Mouse (Mus musculus) heart, embryonic 13.5 days (tissue): ENCODE results near the gene St8sia1. TPM values are rescaled to one million over a fixed set of nuclear protein-coding genes. Genes with fewer than 3 reads are reported as not detected.
A peak's percentile ranks its signal among the peaks of the same experiment; 100 is the strongest.

Source experiments
- ATAC-seq: fragments of 200-750 bp; cut with Nextera tagmentation; 2 replicates; pipeline ENCODE4 v1.8.0; 2017; ENCODE audit warnings: moderate TSS enrichment; ENCODE audit not compliant: insufficient number of reproducible peaks, low FRiP score, low TSS enrichment; ENCODE audit errors: extremely low read depth
- H3K27ac ChIP-seq: fragments of 300-500 bp; sonication (generic); replicated peaks from 2 replicates; pipeline ENCODE4 v1.5.1; 2015; ENCODE audit warnings: moderate library complexity, mild to moderate bottlenecking, inconsistent platforms
- H3K27me3 ChIP-seq: fragments of 300-500 bp; sonication (generic); replicated peaks from 2 replicates; pipeline ENCODE4 v1.6.1; 2015; ENCODE audit warnings: mild to moderate bottlenecking, inconsistent platforms
- H3K36me3 ChIP-seq: fragments of 300-500 bp; sonication (generic); 2 replicates; pipeline ENCODE4 v1.6.1; 2015; ENCODE audit warnings: mild to moderate bottlenecking, inconsistent platforms
- H3K4me1 ChIP-seq: fragments of 300-500 bp; sonication (generic); 2 replicates; pipeline ENCODE4 v1.6.1; 2015; ENCODE audit warnings: inconsistent platforms
- H3K4me2 ChIP-seq: fragments of 300-500 bp; sonication (generic); 2 replicates; pipeline ENCODE4 v1.6.1; 2015; ENCODE audit warnings: inconsistent platforms, mild to moderate bottlenecking, moderate library complexity
- H3K4me3 ChIP-seq: fragments of 300-500 bp; sonication (generic); 2 replicates; pipeline ENCODE4 v1.5.1; 2015; ENCODE audit warnings: moderate library complexity, mild to moderate bottlenecking, inconsistent platforms
- H3K9ac ChIP-seq: fragments of 300-500 bp; sonication (generic); 2 replicates; pipeline ENCODE4 v1.6.1; 2015; ENCODE audit warnings: inconsistent platforms, mild to moderate bottlenecking, moderate library complexity
- H3K9me3 ChIP-seq: fragments of 300-500 bp; sonication (generic); 2 replicates; pipeline ENCODE4 v1.6.1; 2016; ENCODE audit warnings: inconsistent platforms
- WGBS: fragments of 180-500 bp; shearing (Covaris S2); methylation state at CpG from one replicate; pipeline ENCODE4 v1.1.7; 2015; ENCODE audit warnings: mixed read lengths; 5-methylcytosine and 5-hydroxymethylcytosine counted together
- polyA plus RNA-seq: library from polyadenylated mRNA; unstranded; fragments of >200 nt; fragmentation: Nextera tagmentation; extraction: Ambion mirVana; gene quantifications from 2 replicates; pipeline ENCODE4 v1.2.1, GENCODE M21; 2015

St8sia1 gene
- polyA plus RNA-seq, 1 experiment from 2014 or later, result 2.0 TPM

DNA sequence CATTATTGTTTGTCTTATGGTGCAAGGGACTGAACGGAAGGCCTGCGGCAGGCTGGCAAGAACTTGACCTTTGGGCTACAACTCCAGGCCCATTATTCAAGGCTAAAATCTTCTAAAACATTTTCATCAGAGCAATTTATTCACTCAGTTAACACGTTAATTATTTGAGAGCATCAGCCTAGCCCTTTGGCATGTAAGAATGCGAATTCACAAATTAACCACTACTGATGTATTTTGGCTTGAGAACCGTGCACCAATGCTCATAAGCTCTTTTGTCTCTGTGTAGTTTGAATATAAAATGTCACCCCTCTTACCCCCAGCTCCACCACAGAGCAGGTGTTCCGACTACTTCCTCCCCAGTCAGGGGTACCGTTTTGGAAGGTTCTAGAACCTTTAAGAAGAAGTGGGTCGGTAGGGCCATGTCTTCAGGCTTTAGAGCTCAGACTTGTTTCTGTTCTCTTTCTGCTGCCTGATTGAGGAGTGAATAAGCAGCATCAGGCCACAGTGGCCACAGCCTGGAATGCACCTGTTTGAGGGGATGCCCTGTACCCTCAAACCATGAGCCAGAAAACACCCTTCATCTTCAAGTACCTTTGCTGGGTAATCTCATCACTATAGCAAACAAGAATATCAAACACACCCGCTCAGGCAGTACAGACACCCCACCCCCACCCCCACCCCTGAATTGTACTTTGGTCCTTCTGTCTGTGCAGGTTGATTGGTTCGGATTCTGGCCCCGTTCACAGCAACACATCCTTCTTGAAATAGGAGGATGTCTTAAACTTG, 22.5 kb downstream of the St8sia1 start:
- no peak for ATAC-seq
- H3K9ac ChIP-seq, result no peak overlapping the region
- H3K27ac ChIP-seq, result no peak overlapping the region
- H3K27me3 ChIP-seq, result no peaks in the 10 kb centered on the region
- H3K4me2 ChIP-seq, result no peak overlapping the region
- peaks cover 9% of the 10 kb centered on the region; the same call in 1 of the 2 replicates for H3K4me1 ChIP-seq
- H3K4me3 ChIP-seq, result no peak overlapping the region
- no peaks in the 10 kb centered on the region for H3K36me3 ChIP-seq
- H3K9me3 ChIP-seq, result no peaks in the 10 kb centered on the region
- WGBS, result 81% methylated on average over 11 of the region's 11 CpGs

DNA sequence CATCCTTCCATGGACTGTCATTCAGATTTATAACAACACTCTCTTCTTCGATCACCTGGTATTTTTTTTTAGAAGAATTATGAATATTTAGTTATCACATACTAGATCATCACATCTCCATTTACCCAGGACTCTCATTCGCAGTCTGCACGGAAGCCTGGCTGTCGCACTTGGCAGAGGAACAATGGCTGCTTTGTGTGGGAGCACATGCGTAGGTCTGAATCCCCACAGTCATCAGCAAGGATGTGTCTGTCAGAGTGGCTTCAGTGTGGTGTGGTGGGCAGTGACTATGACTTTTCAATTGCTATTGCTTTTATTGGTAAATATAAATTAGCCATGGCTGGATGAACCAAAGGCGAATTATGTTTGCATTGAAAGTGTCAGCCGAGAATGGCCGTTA, 23.2 kb downstream of the St8sia1 start:
- Histone ChIP-seq H3K36me3 (no peaks in the 10 kb centered on the region), H3K4me1 (peaks cover 8% of the 10 kb centered on the region; the same call in 1 of the 2 replicates), H3K27ac (no peak overlapping the region), H3K9ac (no peak overlapping the region), H3K9me3 (no peaks in the 10 kb centered on the region), H3K4me2 (no peak overlapping the region), H3K27me3 (no peaks in the 10 kb centered on the region), H3K4me3 (no peak overlapping the region)
- 81% methylated on average over 8 of the region's 8 CpGs for WGBS
- ATAC-seq, result no peak

- no peaks in the 10 kb centered on the region for H3K27me3 ChIP-seq
- no peak overlapping the region for H3K27ac ChIP-seq
- H3K9ac ChIP-seq, result no peak overlapping the region
- H3K9me3 ChIP-seq, result no peaks in the 10 kb centered on the region
- WGBS, result 52% methylated on average over 9 of the region's 9 CpGs
- H3K4me2 ChIP-seq, result no peak overlapping the region
- peaks cover 3% of the 10 kb centered on the region; the same call in 1 of the 2 replicates for H3K4me1 ChIP-seq
- no peaks in the 10 kb centered on the region for H3K36me3 ChIP-seq
- no peak overlapping the region for H3K4me3 ChIP-seq
- ATAC-seq, result no peak
These were observed 25.5 kb downstream of the St8sia1 start for GRCm38 (mm10) chr6:142938549-142939345.

DNA sequence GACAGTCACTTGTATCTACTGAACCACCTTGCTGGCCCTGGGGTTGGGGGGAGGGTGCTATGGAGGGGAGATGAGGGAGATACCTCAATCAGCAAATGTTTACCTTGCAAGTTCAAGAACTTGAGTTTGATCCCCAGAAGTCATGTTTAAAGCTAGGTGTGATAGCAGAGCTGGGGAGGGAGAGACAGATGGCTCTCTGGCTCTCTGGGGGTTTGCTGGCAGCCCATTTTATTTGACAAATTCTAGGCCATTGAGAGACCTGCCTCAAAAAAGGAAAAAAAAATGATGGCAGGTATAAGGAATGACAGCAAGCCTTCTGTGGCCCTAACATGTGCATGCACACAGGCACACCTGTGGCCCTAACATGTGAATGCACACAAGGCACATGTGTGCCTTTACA, 26.2 kb downstream of the St8sia1 start:
- no peak overlapping the region for H3K4me2 ChIP-seq
- H3K27me3 ChIP-seq, result no peaks in the 10 kb centered on the region
- no peak overlapping the region for H3K4me3 ChIP-seq
- H3K36me3 ChIP-seq, result no peaks in the 10 kb centered on the region
- H3K4me1 ChIP-seq, result peaks cover 3% of the 10 kb centered on the region; the same call in 1 of the 2 replicates
- no peaks in the 10 kb centered on the region for H3K9me3 ChIP-seq
- ATAC-seq, result no peak
- no peak overlapping the region for H3K9ac ChIP-seq
- H3K27ac ChIP-seq, result no peak overlapping the region

- H3K4me1 ChIP-seq, result peaks cover 10% of the 10 kb centered on the region; the same call in 1 of the 2 replicates
- H3K9me3 ChIP-seq, result no peaks in the 10 kb centered on the region
- H3K9ac ChIP-seq, result no peak overlapping the region
- 55% methylated on average over 6 of the region's 6 CpGs for WGBS
- no peaks in the 10 kb centered on the region for H3K36me3 ChIP-seq
- H3K4me3 ChIP-seq, result no peak overlapping the region
- ATAC-seq, result no peak
- no peaks in the 10 kb centered on the region for H3K27me3 ChIP-seq
- H3K27ac ChIP-seq, result peak overlapping the region; percentile 84
- H3K4me2 ChIP-seq, result 0 out of 2 replicates have a peak overlapping the region, but pooled peaks have one; percentile 18
These were observed 31.7 kb downstream of the St8sia1 start for GRCm38 (mm10) chr6:142932582-142932981.

- H3K9ac ChIP-seq, result no peak overlapping the region
- ATAC-seq, result no peak
- H3K4me2 ChIP-seq, result 0 out of 2 replicates have a peak overlapping the region, but pooled peaks have one; percentile 18
- peak overlapping the region; percentile 84 for H3K27ac ChIP-seq
- H3K4me1 ChIP-seq, result peaks cover 10% of the 10 kb centered on the region; the same call in 1 of the 2 replicates
- H3K36me3 ChIP-seq, result no peaks in the 10 kb centered on the region
- H3K4me3 ChIP-seq, result no peak overlapping the region
- H3K9me3 ChIP-seq, result no peaks in the 10 kb centered on the region
- 50% methylated on average over 9 of the region's 9 CpGs for WGBS
- H3K27me3 ChIP-seq, result no peaks in the 10 kb centered on the region
These were observed 32.1 kb downstream of the St8sia1 start for GRCm38 (mm10) chr6:142932144-142932543.

GRCm38 (mm10) chr6:142928551-142929309, 35.5 kb downstream of the St8sia1 start:
- 82% methylated on average over 16 of the region's 16 CpGs for WGBS
- no peak overlapping the region for H3K27ac ChIP-seq
- no peak overlapping the region for H3K4me3 ChIP-seq
- no peak overlapping the region for H3K9ac ChIP-seq
- H3K4me1 ChIP-seq, result peaks cover 10% of the 10 kb centered on the region; the same call in 1 of the 2 replicates
- H3K4me2 ChIP-seq, result no peak overlapping the region
- no peaks in the 10 kb centered on the region for H3K27me3 ChIP-seq
- H3K9me3 ChIP-seq, result no peaks in the 10 kb centered on the region
- ATAC-seq, result no peak
- no peaks in the 10 kb centered on the region for H3K36me3 ChIP-seq

- no peak for ATAC-seq
These were observed 37.2 kb downstream of the St8sia1 start for GRCm38 (mm10) chr6:142926901-142927605.

GRCm38 (mm10) chr6:142925921-142926320, 38.3 kb downstream of the St8sia1 start:
- ATAC-seq, result no peak
- WGBS, result 77% methylated on average over 5 of the region's 5 CpGs

More at GRCm38 (mm10) chr6:142926901-142927605, 37.2 kb downstream of the St8sia1 start:
- H3K4me3 ChIP-seq, result no peak overlapping the region
- H3K9ac ChIP-seq, result no peak overlapping the region
- H3K36me3 ChIP-seq, result no peaks in the 10 kb centered on the region
- H3K9me3 ChIP-seq, result no peaks in the 10 kb centered on the region
- no peak overlapping the region for H3K4me2 ChIP-seq
- no peak overlapping the region for H3K27ac ChIP-seq
- peaks cover 7% of the 10 kb centered on the region; the same call in 1 of the 2 replicates for H3K4me1 ChIP-seq
- 80% methylated on average over 9 of the region's 9 CpGs for WGBS
- no peaks in the 10 kb centered on the region for H3K27me3 ChIP-seq

DNA sequence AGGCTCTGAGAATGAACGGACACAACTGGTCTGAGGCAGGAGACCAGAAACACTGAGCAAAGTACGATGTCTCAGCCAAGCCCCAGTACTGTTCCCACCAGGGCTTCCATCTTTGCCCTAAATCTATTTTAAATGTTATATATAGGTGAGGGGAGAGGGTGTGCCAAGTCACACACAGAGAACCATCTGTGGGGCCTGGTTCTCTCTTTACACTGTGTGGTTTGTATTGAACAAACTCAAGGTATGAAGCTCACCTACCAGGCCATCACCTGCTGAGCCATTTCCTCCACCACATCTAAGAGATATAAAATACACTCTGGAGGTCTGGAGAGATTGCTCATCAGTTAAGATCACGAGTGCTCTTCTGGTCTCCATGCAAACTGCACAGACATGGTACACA, 38.9 kb downstream of the St8sia1 start:
- Histone ChIP-seq H3K36me3 (no peaks in the 10 kb centered on the region), H3K9me3 (no peaks in the 10 kb centered on the region), H3K27me3 (no peaks in the 10 kb centered on the region), H3K27ac (no peak overlapping the region), H3K4me3 (no peak overlapping the region), H3K4me1 (peaks cover 6% of the 10 kb centered on the region), H3K9ac (no peak overlapping the region), H3K4me2 (no peak overlapping the region)
- WGBS, result 80% methylated on average over 3 of the region's 3 CpGs
- no peak for ATAC-seq

More at GRCm38 (mm10) chr6:142925921-142926320, 38.3 kb downstream of the St8sia1 start:
- no peak overlapping the region for H3K4me2 ChIP-seq
- no peaks in the 10 kb centered on the region for H3K27me3 ChIP-seq
- no peaks in the 10 kb centered on the region for H3K36me3 ChIP-seq
- no peak overlapping the region for H3K4me3 ChIP-seq
- no peak overlapping the region for H3K27ac ChIP-seq
- H3K4me1 ChIP-seq, result peaks cover 5% of the 10 kb centered on the region
- no peaks in the 10 kb centered on the region for H3K9me3 ChIP-seq
- no peak overlapping the region for H3K9ac ChIP-seq
